Mouse (Mus musculus): Measurements from ENCODE around the gene Taok3.
A peak's percentile ranks its signal among the peaks of the same experiment; 100 is the strongest.

Taok3 gene

DNA sequence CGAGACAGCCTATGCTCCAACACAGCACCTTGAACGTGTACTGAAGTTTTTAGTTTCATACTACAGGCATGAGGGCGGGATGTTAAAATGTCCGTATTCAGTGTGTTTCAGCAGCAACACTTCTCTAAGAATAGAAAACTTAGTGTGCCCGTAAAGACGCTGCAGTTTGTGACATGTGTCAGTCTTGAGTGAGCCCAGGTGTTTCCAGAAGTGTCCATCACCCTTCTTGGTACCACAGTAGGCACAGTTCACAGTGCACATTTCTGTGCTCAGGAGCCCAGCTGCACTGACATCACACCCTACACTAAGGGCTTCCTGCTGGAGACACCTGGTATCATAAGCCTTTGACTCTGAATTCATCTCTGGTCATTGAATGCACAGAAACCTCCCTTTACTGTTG is 58.6 kb downstream of the Taok3 start:
- no peak for DNase-seq (ENCODE audit: low read depth, low spot score)

DNA sequence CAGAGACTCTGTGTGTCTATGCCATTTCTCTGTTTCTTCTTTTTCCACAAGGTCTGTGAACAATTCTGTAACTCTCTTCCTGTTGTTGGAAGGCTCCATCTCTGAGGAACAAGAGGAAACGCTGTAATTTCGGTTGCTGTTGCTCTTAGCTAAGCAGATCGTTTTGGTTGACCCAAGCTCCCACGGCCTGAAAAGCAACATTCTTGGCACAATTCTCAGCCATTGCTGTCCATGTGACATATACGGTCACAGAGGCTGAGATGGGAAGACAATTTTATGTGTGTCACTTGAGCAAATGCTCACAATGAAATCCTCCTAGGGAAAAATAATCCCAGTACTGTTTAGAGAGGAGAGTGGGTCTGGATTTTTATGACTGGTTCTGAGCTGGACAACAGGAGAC is 62.0 kb downstream of the Taok3 start:
- no peak for DNase-seq (ENCODE audit: low read depth, low spot score)

- peak; percentile 23 for DNase-seq (ENCODE audit: low read depth, low spot score)
Measured at GRCm38 (mm10) chr5:117182411-117182810, 62.5 kb downstream of the Taok3 start.

- DNase-seq (ENCODE audit: low read depth, low spot score): no peak
Measured at GRCm38 (mm10) chr5:117184832-117185231, 64.9 kb downstream of the Taok3 start.

DNA sequence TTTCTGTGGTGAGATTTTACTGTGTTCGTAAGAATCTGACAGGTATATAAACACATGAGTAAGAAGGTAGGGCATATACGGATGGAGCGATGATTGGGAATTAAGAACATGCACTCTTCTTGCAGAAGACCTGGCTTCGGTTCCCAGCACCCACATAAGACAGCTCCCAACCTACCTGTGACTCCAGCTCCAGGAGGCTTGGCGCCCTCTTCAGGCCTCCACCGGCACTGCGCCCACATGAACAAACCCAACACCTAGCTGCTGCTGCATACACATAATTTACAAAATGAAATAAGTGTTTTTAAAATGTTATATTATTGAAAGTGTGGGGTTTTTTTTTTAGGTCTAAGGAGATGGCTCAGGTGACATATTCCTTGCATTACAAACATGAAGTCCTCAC is 65.7 kb downstream of the Taok3 start:
- DNase-seq (ENCODE audit: low read depth, low spot score): peak; percentile 36

DNA sequence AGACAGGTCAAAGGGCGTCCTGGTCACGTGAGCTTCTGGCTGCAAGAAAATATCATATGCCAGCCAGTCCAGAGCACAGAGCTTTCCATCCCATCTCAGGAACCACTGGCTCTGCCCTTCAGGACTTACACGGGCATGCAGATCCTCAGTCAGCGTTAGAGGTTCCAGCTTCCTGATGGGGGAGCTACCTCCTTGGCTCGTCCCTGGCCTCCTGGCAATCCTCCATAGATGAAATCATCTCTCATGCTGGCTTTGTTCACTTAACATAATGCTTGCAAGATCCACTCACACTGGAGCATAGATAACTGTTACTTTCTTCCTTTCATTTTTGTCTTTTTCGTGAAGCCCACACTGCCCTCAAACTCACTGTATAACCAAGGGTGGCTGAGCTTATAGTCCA is 72.1 kb downstream of the Taok3 start:
- no peak for DNase-seq (ENCODE audit: low read depth, low spot score)

DNA sequence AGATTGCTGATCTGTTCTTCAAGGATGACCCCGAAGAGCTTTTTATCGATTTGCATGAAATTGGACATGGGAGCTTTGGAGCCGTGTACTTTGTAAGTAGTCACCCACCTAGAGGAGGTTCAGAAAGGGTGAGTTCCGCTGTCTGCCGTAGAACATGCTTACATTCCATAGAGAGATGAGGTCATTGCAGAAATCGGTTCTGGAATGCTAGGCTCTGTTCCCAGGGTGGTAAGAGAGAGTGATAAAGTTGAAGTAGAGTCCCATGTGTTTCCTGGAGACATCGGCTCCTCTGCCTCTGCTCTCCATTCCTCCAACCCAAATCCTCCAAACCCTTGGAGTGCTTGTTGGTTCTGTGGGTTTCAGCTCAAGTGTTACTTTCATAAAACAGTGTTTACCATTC is 73.8 kb downstream of the Taok3 start:
- DNase-seq (ENCODE audit: low read depth, low spot score): no peak

DNA sequence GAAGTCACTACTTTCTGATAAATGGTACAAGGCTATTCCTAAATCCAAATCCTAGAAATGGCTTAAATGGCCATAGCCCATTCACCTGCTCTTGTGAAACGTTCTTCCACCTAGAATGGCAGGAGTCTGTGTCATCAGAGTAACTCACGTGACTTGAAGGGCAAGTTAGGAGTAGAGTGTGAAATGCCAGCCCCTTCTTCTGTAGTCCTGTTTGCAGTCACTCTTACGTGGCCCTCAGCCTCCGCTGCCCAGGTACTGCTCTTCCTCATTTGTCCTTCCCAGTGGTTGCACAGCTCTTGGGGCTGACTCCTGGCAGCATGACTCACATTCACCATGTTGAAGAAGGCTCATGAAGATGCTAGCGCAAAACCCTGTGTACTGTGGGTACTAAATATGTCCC is 74.7 kb downstream of the Taok3 start:
- peak; percentile 6 for DNase-seq (ENCODE audit: low read depth, low spot score)

GRCm38 (mm10) chr5:117196551-117196950 is 76.6 kb downstream of the Taok3 start:
- DNase-seq (ENCODE audit: low read depth, low spot score): no peak

DNA sequence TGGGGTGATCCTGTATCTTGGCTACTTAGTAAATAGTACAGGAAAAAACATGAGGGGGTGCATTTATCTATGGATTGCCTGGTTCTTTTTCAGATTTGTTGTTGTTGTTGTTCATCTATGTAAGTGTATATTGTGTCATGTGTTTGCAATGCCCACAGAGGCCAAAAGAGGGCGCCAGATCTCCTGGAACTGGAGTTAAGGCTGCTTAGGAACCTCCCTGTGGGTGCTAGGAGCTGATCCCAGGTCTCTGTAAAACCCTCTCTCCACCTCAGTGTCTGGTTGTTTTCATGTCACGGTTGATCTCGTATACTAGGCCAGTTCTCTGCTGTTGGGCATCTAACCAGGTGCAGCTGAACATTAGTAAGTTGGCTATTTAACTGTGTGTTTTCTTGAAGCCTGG is 78.5 kb downstream of the Taok3 start:
- no peak for DNase-seq (ENCODE audit: low read depth, low spot score)

DNA sequence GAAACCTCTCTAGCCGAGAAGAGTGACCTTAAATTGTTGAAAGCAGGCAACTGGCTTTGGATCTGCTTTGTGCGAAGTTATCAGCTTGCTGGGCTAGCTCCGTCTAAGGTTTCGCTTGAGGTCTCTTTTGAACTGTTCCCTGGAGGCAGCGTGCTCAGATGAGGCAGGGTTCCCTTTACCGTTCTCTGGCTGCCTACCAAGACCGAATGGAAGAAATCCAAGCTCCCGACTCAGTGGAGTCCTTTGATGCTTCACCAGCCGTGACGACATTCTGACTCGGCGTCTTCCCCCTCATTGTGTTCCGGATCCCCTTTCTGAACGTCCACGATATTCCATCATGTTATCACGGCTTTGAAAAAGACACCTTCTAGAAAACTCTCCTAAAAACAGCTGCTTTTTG is 87.4 kb downstream of the Taok3 start:
- no peak for DNase-seq (ENCODE audit: low read depth, low spot score)

DNA sequence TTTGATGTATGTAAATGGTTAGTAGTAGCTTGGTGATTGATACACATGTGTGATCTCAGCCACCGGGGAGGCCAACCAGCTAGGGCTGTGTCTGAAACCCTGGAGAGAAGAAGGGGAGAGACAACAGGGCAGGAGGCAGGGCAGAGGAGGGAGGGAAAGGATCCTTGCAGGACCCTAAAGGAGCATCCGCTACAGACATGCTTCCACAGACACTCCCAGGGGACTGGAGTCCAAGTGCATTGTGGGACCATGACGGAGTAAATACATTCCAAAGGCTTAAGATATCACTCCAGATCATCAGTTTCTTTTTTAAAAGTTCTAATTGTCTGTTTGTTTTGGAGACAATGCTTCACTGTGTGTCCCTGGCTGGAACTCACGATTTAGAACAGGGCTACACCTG is 94.1 kb downstream of the Taok3 start:
- no peak for DNase-seq (ENCODE audit: low read depth, low spot score)

DNA sequence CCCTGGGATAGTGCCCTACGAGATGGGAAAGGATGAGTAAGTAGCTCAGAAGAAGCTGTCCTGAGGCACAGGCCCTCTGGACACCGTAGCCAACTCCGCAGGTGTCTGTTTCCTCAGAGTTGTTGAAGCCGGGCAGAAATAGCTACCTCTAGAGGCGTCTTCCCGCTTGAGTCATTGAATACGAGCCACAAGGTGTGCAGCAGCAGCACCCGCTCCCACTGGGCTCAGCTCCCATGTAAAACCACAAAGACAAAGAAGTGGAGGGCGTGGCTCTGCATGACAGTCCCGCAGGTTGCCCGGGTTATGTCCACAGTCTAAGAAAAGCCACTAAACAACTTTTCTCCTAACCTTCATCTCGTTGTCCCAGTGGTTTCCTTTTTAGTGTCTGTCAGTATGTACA is 111.1 kb downstream of the Taok3 start:
- DNase-seq (ENCODE audit: low read depth, low spot score): no peak

DNA sequence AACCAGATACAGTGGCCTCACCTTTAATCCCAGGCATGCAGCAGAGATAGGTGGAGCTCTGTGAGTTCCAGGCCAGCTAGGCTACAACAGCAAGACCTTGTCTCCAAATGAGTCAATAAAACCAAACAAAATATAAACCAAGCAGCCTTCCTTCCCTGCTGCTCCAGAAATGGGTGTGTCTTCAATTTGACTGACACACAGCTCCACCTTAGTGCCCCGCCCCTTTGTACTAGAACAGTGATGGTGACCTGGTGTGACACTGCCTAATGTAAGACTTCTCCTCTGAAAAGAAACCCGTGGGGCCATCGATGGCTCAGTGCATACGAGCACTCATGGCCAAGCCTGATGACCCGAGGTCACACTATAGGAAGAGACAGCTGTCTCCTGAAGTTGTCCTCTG is 116.6 kb downstream of the Taok3 start:
- no peak for DNase-seq (ENCODE audit: low read depth, low spot score)

GRCm38 (mm10) chr5:117239106-117239505 is 119.2 kb downstream of the Taok3 start:
- no peak for DNase-seq (ENCODE audit: low read depth, low spot score)

GRCm38 (mm10) chr5:117240321-117240731 is 120.4 kb downstream of the Taok3 start:
- DNase-seq (ENCODE audit: low read depth, low spot score): no peak

- no peak for DNase-seq (ENCODE audit: low read depth, low spot score)
Measured at GRCm38 (mm10) chr5:117240761-117241322, 120.9 kb downstream of the Taok3 start.

GRCm38 (mm10) chr5:117241935-117242531 is 122.1 kb downstream of the Taok3 start:
- no peak for DNase-seq (ENCODE audit: low read depth, low spot score)

- DNase-seq (ENCODE audit: low read depth, low spot score): no peak
Measured at GRCm38 (mm10) chr5:117242671-117243478, 122.9 kb downstream of the Taok3 start.

- no peak for DNase-seq (ENCODE audit: low read depth, low spot score)
Measured at GRCm38 (mm10) chr5:117245170-117245569, 125.2 kb downstream of the Taok3 start.

- DNase-seq (ENCODE audit: low read depth, low spot score): no peak
Measured at GRCm38 (mm10) chr5:117248351-117248750, 128.4 kb downstream of the Taok3 start.

DNA sequence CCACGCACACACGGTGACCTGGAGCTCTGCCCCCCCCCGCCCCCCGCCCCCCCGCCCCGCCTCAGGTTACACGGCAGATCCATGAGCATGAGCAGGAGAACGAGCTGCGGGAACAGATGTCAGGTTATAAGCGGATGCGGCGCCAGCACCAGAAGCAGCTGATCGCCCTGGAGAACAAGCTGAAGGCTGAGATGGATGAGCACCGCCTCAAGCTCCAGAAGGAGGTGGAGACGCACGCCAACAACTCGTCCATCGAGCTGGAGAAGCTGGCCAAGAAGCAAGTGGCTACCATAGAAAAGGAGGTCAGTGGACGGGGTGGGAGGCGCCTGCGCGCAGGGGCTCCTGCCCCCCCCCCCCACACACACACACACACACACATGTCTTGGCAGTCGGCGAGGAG is 130.9 kb downstream of the Taok3 start:
- no peak for DNase-seq (ENCODE audit: low read depth, low spot score)

- DNase-seq (ENCODE audit: low read depth, low spot score): no peak
Measured at GRCm38 (mm10) chr5:117251763-117252162, 131.8 kb downstream of the Taok3 start.

Data from CD4-positive helper T cell, adult 2 months (primary cell).